In the genomic region with DNA sequence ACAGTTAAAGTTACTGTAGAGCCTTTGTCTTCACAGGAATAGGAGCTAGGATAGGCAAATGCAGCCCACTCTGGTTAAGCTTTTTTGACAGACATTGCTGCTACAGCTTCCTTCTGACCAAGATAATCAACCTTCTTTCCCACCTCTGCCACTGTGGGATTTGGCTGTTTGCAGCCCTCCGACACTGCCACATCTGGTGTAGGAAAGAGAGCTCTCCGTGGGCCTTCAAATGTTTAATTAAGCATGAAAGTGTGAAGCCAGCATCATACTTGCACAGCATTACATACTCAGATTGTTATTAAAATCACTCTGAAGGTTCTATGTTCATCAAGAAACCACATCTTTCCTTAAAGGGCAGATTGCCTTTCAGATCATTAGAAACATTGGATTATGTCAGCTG, we compare ENCODE assay signal across 25 mouse cellular contexts.
A peak's percentile ranks its signal among the peaks of the same experiment; 100 is the strongest.
DNase-seq lines count a peak whose midpoint lies in the region; ATAC-seq lines count a peak whose summit lies in the region.
"Had no signal": no experiment of that assay in that cellular context is flagged by ENCODE, and none has a peak within 500 bp of the region (broad histone marks: within the 10 kb centered on the region; RNA-seq: fewer than 3 reads in every experiment).

No protein-coding gene starts in this region.

- H3K9me3 ChIP-seq in forebrain, embryonic 14.5 days (replicated peaks; ENCODE audit: control insufficient read depth, low read length), result no peaks in the 10 kb centered on the region
- no peaks in the 10 kb centered on the region for H3K9me3 ChIP-seq in forebrain, embryonic 13.5 days (replicated peaks)
- H3K9me3 ChIP-seq in midbrain, embryonic 14.5 days (ENCODE audit: control insufficient read depth, low read length), result peaks cover 4% of the 10 kb centered on the region; the same call in 1 of the 2 replicates
- no peaks in the 10 kb centered on the region for H3K9me3 ChIP-seq in midbrain, embryonic 11.5 days (ENCODE audit: control insufficient read depth, low read length)
- no peaks in the 10 kb centered on the region for H3K9me3 ChIP-seq in hindbrain, embryonic 15.5 days
- H3K9me3 ChIP-seq: embryonic facial prominence, embryonic 12.5 days; forebrain, embryonic 15.5 days; kidney, embryonic 15.5 days; limb, embryonic 13.5 days; lung, embryonic 15.5 days had no signal

- no peak overlapping the region for H3K9ac ChIP-seq in forebrain, embryonic 14.5 days (ENCODE audit: low read length)
- H3K9ac ChIP-seq in forebrain, embryonic 13.5 days, result no peak overlapping the region
- no peak overlapping the region for H3K9ac ChIP-seq in midbrain, embryonic 14.5 days (replicated peaks; ENCODE audit: low read length)
- H3K9ac ChIP-seq in midbrain, embryonic 11.5 days (ENCODE audit: low read length), result no peak overlapping the region
- no peak overlapping the region for H3K9ac ChIP-seq in hindbrain, embryonic 15.5 days
- H3K9ac ChIP-seq: embryonic facial prominence, embryonic 12.5 days; forebrain, embryonic 15.5 days; heart, embryonic 12.5 days; kidney, embryonic 15.5 days; limb, embryonic 13.5 days; lung, embryonic 15.5 days had no signal

- no peaks in the 10 kb centered on the region for H3K36me3 ChIP-seq in forebrain, embryonic 14.5 days (ENCODE audit: control insufficient read depth, insufficient read depth, low read length)
- no peaks in the 10 kb centered on the region for H3K36me3 ChIP-seq in forebrain, embryonic 13.5 days (ENCODE audit: poor library complexity, severe bottlenecking)
- H3K36me3 ChIP-seq in midbrain, embryonic 14.5 days (ENCODE audit: control insufficient read depth, insufficient read depth, low read length), result no peaks in the 10 kb centered on the region
- no peaks in the 10 kb centered on the region for H3K36me3 ChIP-seq in midbrain, embryonic 11.5 days (ENCODE audit: control insufficient read depth, insufficient read depth, low read length)
- H3K36me3 ChIP-seq in hindbrain, embryonic 15.5 days, result no peaks in the 10 kb centered on the region
- H3K36me3 ChIP-seq: embryonic facial prominence, embryonic 12.5 days; forebrain, embryonic 15.5 days; heart, embryonic 12.5 days; kidney, embryonic 15.5 days; limb, embryonic 13.5 days; lung, embryonic 15.5 days had no signal

- H3K27ac ChIP-seq in forebrain, embryonic 14.5 days (ENCODE audit: low read depth, low read length), result no peak overlapping the region
- no peak overlapping the region for H3K27ac ChIP-seq in forebrain, embryonic 13.5 days
- 0 out of 2 replicates have a peak overlapping the region, but pooled peaks have one; percentile 26 for H3K27ac ChIP-seq in midbrain, embryonic 14.5 days (replicated peaks; ENCODE audit: low read depth, low read length)
- no peak overlapping the region for H3K27ac ChIP-seq in midbrain, embryonic 11.5 days (ENCODE audit: low read depth, low read length)
- H3K27ac ChIP-seq in hindbrain, embryonic 15.5 days (replicated peaks), result no peak overlapping the region
- H3K27ac ChIP-seq: embryonic facial prominence, embryonic 12.5 days; forebrain, embryonic 15.5 days; gastrocnemius, adult 2 months; heart, adult 2 months; kidney, embryonic 15.5 days; limb, embryonic 13.5 days; lung, embryonic 15.5 days had no signal

- no peaks in the 10 kb centered on the region for H3K4me1 ChIP-seq in forebrain, embryonic 14.5 days (ENCODE audit: control insufficient read depth, insufficient read depth, low read length)
- no peaks in the 10 kb centered on the region for H3K4me1 ChIP-seq in forebrain, embryonic 13.5 days
- H3K4me1 ChIP-seq in midbrain, embryonic 14.5 days (ENCODE audit: control insufficient read depth, insufficient read depth, low read length), result no peaks in the 10 kb centered on the region
- no peaks in the 10 kb centered on the region for H3K4me1 ChIP-seq in midbrain, embryonic 11.5 days (ENCODE audit: control insufficient read depth, insufficient read depth, low read length)
- H3K4me1 ChIP-seq in hindbrain, embryonic 15.5 days (replicated peaks), result 0 out of 2 replicates have a peak, but pooled peaks cover 3% of the 10 kb centered on the region
- H3K4me1 ChIP-seq: embryonic facial prominence, embryonic 12.5 days; forebrain, embryonic 15.5 days; heart, embryonic 12.5 days; kidney, embryonic 15.5 days; limb, embryonic 13.5 days; lung, embryonic 15.5 days had no signal

- no peak overlapping the region for H3K4me2 ChIP-seq in forebrain, embryonic 14.5 days (ENCODE audit: low read length)
- no peak overlapping the region for H3K4me2 ChIP-seq in forebrain, embryonic 13.5 days
- H3K4me2 ChIP-seq in midbrain, embryonic 14.5 days (ENCODE audit: low read length), result no peak overlapping the region
- H3K4me2 ChIP-seq in midbrain, embryonic 11.5 days, result no peak overlapping the region
- H3K4me2 ChIP-seq in hindbrain, embryonic 15.5 days, result no peak overlapping the region
- H3K4me2 ChIP-seq: embryonic facial prominence, embryonic 12.5 days; forebrain, embryonic 15.5 days; heart, embryonic 12.5 days; kidney, embryonic 15.5 days; limb, embryonic 13.5 days; liver, embryonic 11.5 days; lung, embryonic 15.5 days had no signal

- WGBS in forebrain, embryonic 14.5 days, result 42% methylated on average over 2 of the region's 2 CpGs
- 44% methylated on average over 2 of the region's 2 CpGs for WGBS in forebrain, embryonic 13.5 days
- whole genome bisulfite sequencing in midbrain, embryonic 14.5 days, result 33% methylated on average over 2 of the region's 2 CpGs
- 61% methylated on average over 2 of the region's 2 CpGs for WGBS in midbrain, embryonic 11.5 days
- WGBS in hindbrain, embryonic 15.5 days, result 32% methylated on average over 2 of the region's 2 CpGs

- H3K27me3 ChIP-seq in forebrain, embryonic 14.5 days (replicated peaks; ENCODE audit: control insufficient read depth, insufficient read depth, low read length), result no peaks in the 10 kb centered on the region
- no peaks in the 10 kb centered on the region for H3K27me3 ChIP-seq in forebrain, embryonic 13.5 days
- no peaks in the 10 kb centered on the region for H3K27me3 ChIP-seq in midbrain, embryonic 14.5 days (ENCODE audit: control insufficient read depth, insufficient read depth, low read length)
- H3K27me3 ChIP-seq in midbrain, embryonic 11.5 days (ENCODE audit: control insufficient read depth, insufficient read depth, low read length), result no peaks in the 10 kb centered on the region
- no peaks in the 10 kb centered on the region for H3K27me3 ChIP-seq in hindbrain, embryonic 15.5 days
- H3K27me3 ChIP-seq: embryonic facial prominence, embryonic 12.5 days; forebrain, embryonic 15.5 days; heart, embryonic 12.5 days; kidney, embryonic 15.5 days; limb, embryonic 13.5 days; lung, embryonic 15.5 days had no signal

- DNase-seq in forebrain, embryonic 14.5 days (ENCODE audit: low spot score), result peak; percentile 26
- DNase-seq in midbrain, embryonic 14.5 days, result peak; percentile 24
- DNase-seq in midbrain, embryonic 11.5 days (ENCODE audit: low spot score, missing footprints), result no peak
- DNase-seq in retina, embryonic 14.5 days (ENCODE audit: low spot score), result peak; percentile 37
- DNase-seq in layer of hippocampus, adult 18-20 months (ENCODE audit: low spot score in 2 of 2), result no peak
- DNase-seq: adrenal gland, postnatal 25 days; B cell, adult 2 months; cerebellum, adult 2 months; cerebellum, postnatal 36 days; gastrocnemius, adult 2 months; heart, adult 2 months; heart, postnatal 4 days; kidney, adult 18-20 months; kidney, postnatal 25 days; lung, postnatal 36 days; thymus, postnatal 4 days had no signal

- no peak for ATAC-seq in forebrain, embryonic 14.5 days
- ATAC-seq in forebrain, embryonic 13.5 days, result no peak
- ATAC-seq in midbrain, embryonic 14.5 days (ENCODE audit: low FRiP score, low TSS enrichment), result peak; percentile 39; the same call in 1 of the 2 replicates
- no peak for ATAC-seq in midbrain, embryonic 11.5 days (ENCODE audit: low FRiP score)
- peak; percentile 61; the same call in 1 of the 2 replicates for ATAC-seq in hindbrain, embryonic 15.5 days (ENCODE audit: low FRiP score, low read depth)
- ATAC-seq: forebrain, embryonic 15.5 days had no signal

- H3K4me3 ChIP-seq in forebrain, embryonic 14.5 days (ENCODE audit: low read depth, low read length), result no peak overlapping the region
- H3K4me3 ChIP-seq in forebrain, embryonic 13.5 days, result no peak overlapping the region
- H3K4me3 ChIP-seq in midbrain, embryonic 14.5 days (replicated peaks; ENCODE audit: low read depth, low read length), result no peak overlapping the region
- H3K4me3 ChIP-seq in midbrain, embryonic 11.5 days (ENCODE audit: low read depth, low read length), result no peak overlapping the region
- H3K4me3 ChIP-seq in hindbrain, embryonic 15.5 days, result no peak overlapping the region
- H3K4me3 ChIP-seq: embryonic facial prominence, embryonic 12.5 days; forebrain, embryonic 15.5 days; gastrocnemius, adult 2 months; heart, adult 2 months; heart, embryonic 12.5 days; kidney, embryonic 15.5 days; limb, embryonic 13.5 days; lung, embryonic 15.5 days had no signal

Comparison
In these comparisons a context has a peak if more than half of its experiments do, and no peak if none do; other contexts are left out.
1. ATAC-seq: peak in midbrain, embryonic 14.5 days (single experiment) and hindbrain, embryonic 15.5 days (single experiment); none in forebrain, embryonic 14.5 days (single experiment), forebrain, embryonic 13.5 days (single experiment) and midbrain, embryonic 11.5 days (single experiment).
2. DNase-seq: peak in forebrain, embryonic 14.5 days (single experiment), midbrain, embryonic 14.5 days (single experiment) and retina, embryonic 14.5 days (single experiment); none in midbrain, embryonic 11.5 days (single experiment) and layer of hippocampus, adult 18-20 months (0 of 2).